Mouse (Mus musculus) left cerebral cortex, adult 11 months (tissue): Measurements from ENCODE around the gene 1700017B05Rik.
A peak's percentile ranks its signal among the peaks of the same experiment; 100 is the strongest.
"Not testable (repeated sequence)": the region's sequence is repeated elsewhere in the genome, so short reads cannot be mapped to it uniquely, and the experiment has no call there.

ENCODE experiments used
- DNase-seq: peaks from one replicate; pipeline ENCODE4 v3.0.0; 2022; ENCODE audit warnings: low spot score

The 1700017B05Rik gene

DNA sequence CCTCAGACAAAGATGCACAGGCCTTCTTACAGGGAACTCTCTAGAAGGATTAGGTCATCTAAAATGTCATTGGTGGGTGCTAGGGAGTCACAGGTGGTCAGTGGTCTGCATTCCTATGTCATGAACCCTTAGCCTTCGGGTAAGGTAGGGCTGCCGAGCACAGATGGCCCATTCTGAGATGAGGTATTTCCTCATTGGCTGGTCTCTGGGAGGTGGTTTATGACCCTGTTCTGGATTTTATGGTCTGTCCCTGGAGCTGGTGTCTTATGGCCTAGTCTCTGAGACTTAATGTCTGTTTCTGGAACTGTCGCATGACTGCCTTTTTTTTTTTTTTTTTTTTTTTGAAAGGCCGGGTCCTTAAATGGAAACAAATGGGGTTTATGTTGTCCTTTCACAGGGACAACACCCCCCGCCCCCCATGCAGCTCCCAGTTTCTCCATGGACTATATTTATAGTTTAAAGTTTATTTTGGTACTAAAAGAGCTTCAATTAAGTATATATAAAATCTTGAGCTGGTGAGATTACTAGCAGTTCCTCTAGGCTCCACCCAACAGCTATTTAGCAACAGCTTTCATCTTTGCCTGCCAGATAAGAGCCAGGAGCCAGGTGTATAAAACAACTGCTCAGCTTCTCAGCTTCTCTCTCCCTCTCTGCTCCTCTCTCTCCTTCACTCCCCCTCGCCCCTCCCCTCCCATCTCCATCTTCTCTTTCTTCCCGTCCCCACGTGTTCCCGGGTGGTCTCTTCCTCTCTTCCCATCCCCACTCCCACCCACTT lies 49.8 kb downstream of the 1700017B05Rik start:
- no peak for DNase-seq

DNA sequence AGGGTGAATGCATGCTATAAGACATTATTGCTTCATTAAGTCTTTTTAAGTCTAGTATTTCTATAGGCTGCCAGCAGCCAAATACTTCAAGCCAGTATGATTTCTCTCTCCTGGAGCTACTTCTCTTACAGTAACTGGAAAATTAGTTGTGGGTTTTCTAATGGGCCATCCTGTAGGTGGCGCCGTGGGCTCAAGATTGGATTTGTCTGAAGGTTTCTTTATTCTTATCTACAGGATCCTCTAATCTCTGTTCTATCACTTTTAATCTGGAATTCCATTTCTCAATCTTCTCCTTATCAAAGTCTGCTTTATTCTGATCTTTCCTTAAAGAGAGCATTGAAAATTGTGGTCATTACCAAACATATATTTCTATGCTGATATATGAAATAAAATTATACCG lies 53.1 kb downstream of the 1700017B05Rik start:
- DNase-seq = peak; percentile 4

DNA sequence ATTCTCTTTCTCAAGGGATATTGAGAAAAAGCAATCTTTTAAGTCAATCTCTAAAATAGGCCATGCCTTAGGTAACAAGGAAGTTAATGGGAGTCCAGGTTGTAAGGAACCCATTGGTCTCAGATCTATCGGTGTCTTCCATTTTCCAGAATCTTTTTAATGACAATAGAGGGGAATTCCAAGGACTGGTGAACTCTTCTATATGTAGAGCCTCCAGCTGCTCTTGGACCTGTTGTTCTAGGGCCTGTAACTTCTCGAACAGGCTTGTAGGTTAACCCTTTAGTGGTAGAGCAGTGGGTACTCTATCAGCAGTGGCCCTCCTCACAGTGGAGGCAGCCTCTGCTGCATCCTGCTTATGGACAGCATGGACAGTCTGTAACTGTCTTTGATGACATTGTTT lies 55.5 kb downstream of the 1700017B05Rik start:
- no peak for DNase-seq

DNA sequence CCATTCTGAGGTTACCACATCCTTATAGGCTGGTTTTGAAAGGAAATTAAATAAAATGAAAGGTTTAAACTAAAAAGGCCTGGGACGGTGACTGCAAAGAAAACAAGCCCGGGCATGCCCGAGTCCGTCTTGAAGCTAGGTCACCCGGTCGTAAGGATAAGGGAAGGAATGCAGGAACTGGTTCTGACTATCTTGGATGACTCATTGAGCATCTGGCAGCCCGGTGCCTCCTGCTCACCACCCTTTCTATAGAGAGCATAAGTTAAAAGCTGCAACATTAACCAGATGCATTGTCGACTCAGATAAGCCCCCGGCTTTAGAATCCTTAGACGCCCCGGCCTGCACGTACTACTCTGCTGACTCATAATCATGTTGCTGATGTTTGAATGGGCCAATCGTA lies 58.8 kb downstream of the 1700017B05Rik start:
- DNase-seq = not testable (repeated sequence)
